Mouse (Mus musculus): ENCODE measurements around the gene Fev. TPM values are rescaled to one million over a fixed set of nuclear protein-coding genes. Genes with fewer than 3 reads are reported as not detected.

Gene Fev
- polyA plus RNA-seq, 1 experiment = 0.81 TPM

DNA sequence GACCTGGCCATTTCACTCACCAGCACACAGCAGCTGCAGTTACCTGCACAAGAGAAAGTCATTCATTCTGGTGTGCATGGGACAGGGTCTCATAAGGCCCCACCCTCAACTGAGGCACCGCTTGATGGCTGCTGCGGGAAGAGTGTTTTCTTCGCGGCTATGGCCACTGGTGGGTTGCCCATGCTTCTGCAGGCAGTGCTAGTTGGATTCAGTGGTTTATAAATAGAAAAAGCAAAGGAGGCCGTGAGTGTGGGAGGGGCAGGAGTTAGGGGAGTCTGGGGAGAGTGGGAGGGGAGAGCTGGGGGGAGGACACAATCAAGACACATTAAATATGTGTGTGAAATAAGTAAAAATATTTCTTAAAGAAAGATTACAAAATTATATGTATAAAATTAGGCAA is 42.1 kb downstream of the Fev start:
- DNase-seq (ENCODE audit: low read depth, low spot score) = no peak
- WGBS = 78% methylated on average over 5 of the region's 5 CpGs

- WGBS = 77% methylated on average over 3 of the region's 3 CpGs
These were observed 52.0 kb downstream of the Fev start for GRCm38 (mm10) chr1:74833255-74833654.

More at GRCm38 (mm10) chr1:74833255-74833654, 52.0 kb downstream of the Fev start:
- no peak for DNase-seq (ENCODE audit: low read depth, low spot score)

Other genes starting within 250 kb of the Fev start
- gene Ttll4, start 223.7 kb downstream of the Fev start, polyA plus RNA-seq (2012; rRNA removed) = 9.1 and 14.3 TPM in 2 replicates
- 17.2 and 32.6 TPM in 2 replicates for gene Cyp27a1, start 171.8 kb downstream of the Fev start, polyA plus RNA-seq (2012; rRNA removed)
- 0.10 and 0.45 TPM in 2 replicates for gene Prkag3, start 136.2 kb downstream of the Fev start, polyA plus RNA-seq (2012; rRNA removed)
- gene Wnt6, start 113.5 kb downstream of the Fev start, polyA plus RNA-seq (2012; rRNA removed) = 1.2 and 3.4 TPM in 2 replicates
- 0.04 and 0.25 TPM in 2 replicates for gene Wnt10a, start 93.9 kb downstream of the Fev start, polyA plus RNA-seq (2012; rRNA removed)
- 0.58 and 0.69 TPM in 2 replicates for gene Cdk5r2, start 30.5 kb downstream of the Fev start, polyA plus RNA-seq (2012; rRNA removed)
- 0.63 and 1.3 TPM in 2 replicates for gene Cryba2, start 7.7 kb upstream of the Fev start, polyA plus RNA-seq (2012; rRNA removed)
- gene Cfap65, start 50.2 kb upstream of the Fev start, polyA plus RNA-seq (2012; rRNA removed) = 0.09 and 0.25 TPM in 2 replicates
- 45.0 and 78.1 TPM in 2 replicates for gene Ihh, start 66.3 kb upstream of the Fev start, polyA plus RNA-seq (2012; rRNA removed)
- gene Nhej1, start 239.8 kb upstream of the Fev start, polyA plus RNA-seq (2012; rRNA removed) = 4.8 and 5.6 TPM in 2 replicates
- 1.1 and 1.3 TPM in 2 replicates for gene Slc23a3, start 248.5 kb upstream of the Fev start, polyA plus RNA-seq (2012; rRNA removed)

Data from large intestine, adult 2 months (tissue).